Mouse (Mus musculus) embryonic facial prominence, embryonic 11.5 days (tissue): ENCODE measurements around the gene Bicc1. TPM values are rescaled to one million over a fixed set of nuclear protein-coding genes. Genes with fewer than 3 reads are reported as not detected.

Source experiments
- ATAC-seq: fragments of 200-750 bp; cut with Nextera tagmentation; replicated peaks from 2 replicates; pipeline ENCODE4 v1.8.0; 2017; ENCODE audit warnings: low read depth; ENCODE audit not compliant: insufficient number of reproducible peaks, low FRiP score, low TSS enrichment
- DNase-seq: peaks from one replicate; pipeline ENCODE4 v3.0.0-alpha.2; 2015; ENCODE audit warnings: low spot score
- H3K27ac ChIP-seq: fragments of 300-500 bp; sonication (generic); replicated peaks from 2 replicates; pipeline ENCODE4 v1.5.1; 2014; ENCODE audit warnings: mild to moderate bottlenecking, low read depth, low read length, control low read depth
- H3K27me3 ChIP-seq: fragments of 300-500 bp; sonication (generic); 2 replicates; pipeline ENCODE4 v1.6.1; 2014; ENCODE audit warnings: mild to moderate bottlenecking, low read length, moderate library complexity, mixed read lengths; ENCODE audit not compliant: control insufficient read depth, insufficient read depth
- H3K36me3 ChIP-seq: fragments of 300-500 bp; sonication (generic); replicated peaks from 2 replicates; pipeline ENCODE4 v1.6.1; 2014; ENCODE audit warnings: low read depth, mild to moderate bottlenecking, low read length, moderate library complexity, mixed read lengths; ENCODE audit not compliant: control insufficient read depth, insufficient read depth
- H3K4me1 ChIP-seq: fragments of 300-500 bp; sonication (generic); 2 replicates; pipeline ENCODE4 v1.6.1; 2014; ENCODE audit warnings: low read length, mixed read lengths; ENCODE audit not compliant: control insufficient read depth, insufficient read depth
- H3K4me2 ChIP-seq: fragments of 300-500 bp; sonication (generic); 2 replicates; pipeline ENCODE4 v1.6.1; 2014; ENCODE audit warnings: low read depth, mild to moderate bottlenecking, control low read depth, low read length, moderate library complexity
- H3K4me3 ChIP-seq: fragments of 300-500 bp; sonication (generic); 2 replicates; pipeline ENCODE4 v1.5.1; 2014; ENCODE audit warnings: low read depth, low read length, control low read depth
- H3K9ac ChIP-seq: fragments of 300-500 bp; sonication (generic); replicated peaks from 2 replicates; pipeline ENCODE4 v1.6.1; 2014; ENCODE audit warnings: mild to moderate bottlenecking, control low read depth, low read length
- H3K9me3 ChIP-seq: fragments of 300-500 bp; sonication (generic); replicated peaks from 2 replicates; pipeline ENCODE4 v1.6.1; 2016; ENCODE audit warnings: mild to moderate bottlenecking, low read length, inconsistent platforms, mixed read lengths; ENCODE audit not compliant: control insufficient read depth
- WGBS: fragments of 180-500 bp; shearing (Covaris S2); extraction: QIAGEN DNeasy Blood & Tissue Kit; methylation state at CpG from one replicate; pipeline ENCODE4 v1.1.7; 2014; 5-methylcytosine and 5-hydroxymethylcytosine counted together
- polyA plus RNA-seq: library from polyadenylated mRNA; unstranded; fragments of >200 nt; fragmentation: Nextera tagmentation; extraction: Ambion mirVana; gene quantifications from 2 replicates; pipeline ENCODE4 v1.2.1, GENCODE M21; 2014

Bicc1 gene
- polyA plus RNA-seq, 1 experiment from 2014 or later: 10.4 TPM

DNA sequence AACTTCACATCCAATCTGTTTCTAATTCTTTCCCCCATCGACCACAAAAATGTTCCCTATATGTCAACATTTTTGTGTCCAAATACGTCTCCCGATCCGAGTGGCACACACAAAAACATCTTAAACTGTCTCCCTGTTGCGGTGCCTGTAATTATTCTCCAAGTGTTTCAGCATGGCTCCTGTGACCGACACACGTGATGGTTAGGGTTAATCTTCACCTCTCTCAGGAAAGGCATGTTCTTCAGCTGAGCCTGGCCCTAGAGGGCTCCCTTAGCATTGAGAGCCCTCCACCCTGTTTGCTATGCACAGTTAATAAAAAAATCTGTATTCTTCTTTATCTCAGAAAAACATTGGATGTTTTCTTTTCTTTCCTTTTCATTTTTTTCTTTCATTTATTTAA is 41.7 kb downstream of the Bicc1 start:
- no peak overlapping the region for H3K4me2 ChIP-seq
- H3K27me3 ChIP-seq: no peaks in the 10 kb centered on the region
- no peak overlapping the region for H3K4me3 ChIP-seq
- WGBS: 71% methylated on average over 7 of the region's 7 CpGs
- DNase-seq (no peak), ATAC-seq (no peak)
- H3K9me3 ChIP-seq: no peaks in the 10 kb centered on the region
- peaks cover 2% of the 10 kb centered on the region; the same call in 1 of the 2 replicates for H3K4me1 ChIP-seq
- no peak overlapping the region for H3K9ac ChIP-seq
- no peaks in the 10 kb centered on the region for H3K36me3 ChIP-seq
- no peak overlapping the region for H3K27ac ChIP-seq

DNA sequence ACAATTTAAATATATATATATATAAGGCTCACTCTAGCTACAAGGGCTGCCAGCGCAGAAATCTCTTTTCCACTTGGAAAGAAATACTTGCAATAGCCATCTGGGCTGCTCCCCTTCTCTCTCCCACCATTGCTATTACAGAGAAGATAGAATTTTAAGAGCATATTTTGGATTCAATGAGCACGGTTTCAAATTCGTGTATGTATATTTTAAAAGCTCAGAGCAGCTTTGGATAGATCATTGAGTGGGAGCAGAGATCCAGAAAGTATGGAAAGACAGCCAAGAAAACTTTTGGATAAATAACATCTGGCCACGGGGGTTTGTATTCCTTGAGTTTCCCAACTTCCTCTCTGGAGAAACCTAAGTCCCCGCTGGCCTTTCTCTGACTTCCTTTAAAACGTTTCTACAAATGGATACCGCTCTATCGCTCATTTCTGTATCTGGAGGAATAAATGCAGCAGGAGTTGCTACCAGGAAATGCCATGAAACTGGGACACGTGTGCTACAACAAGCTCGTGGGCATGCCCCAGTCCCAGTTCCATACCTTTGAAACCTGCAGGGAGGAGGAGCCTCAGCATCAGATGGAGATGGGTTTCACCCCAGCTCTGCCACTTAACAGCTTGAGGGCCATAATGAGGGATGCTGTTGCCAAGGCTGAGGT is 45.1 kb downstream of the Bicc1 start:
- Histone ChIP-seq H3K27me3 (no peaks in the 10 kb centered on the region), H3K9ac (no peak overlapping the region), H3K4me1 (peaks cover 2% of the 10 kb centered on the region; the same call in 1 of the 2 replicates), H3K27ac (no peak overlapping the region), H3K9me3 (no peaks in the 10 kb centered on the region), H3K36me3 (no peaks in the 10 kb centered on the region), H3K4me3 (no peak overlapping the region), H3K4me2 (no peak overlapping the region)
- no peak for ATAC-seq
- DNase-seq: no peak
- WGBS: 79% methylated on average over 10 of the region's 10 CpGs

DNA sequence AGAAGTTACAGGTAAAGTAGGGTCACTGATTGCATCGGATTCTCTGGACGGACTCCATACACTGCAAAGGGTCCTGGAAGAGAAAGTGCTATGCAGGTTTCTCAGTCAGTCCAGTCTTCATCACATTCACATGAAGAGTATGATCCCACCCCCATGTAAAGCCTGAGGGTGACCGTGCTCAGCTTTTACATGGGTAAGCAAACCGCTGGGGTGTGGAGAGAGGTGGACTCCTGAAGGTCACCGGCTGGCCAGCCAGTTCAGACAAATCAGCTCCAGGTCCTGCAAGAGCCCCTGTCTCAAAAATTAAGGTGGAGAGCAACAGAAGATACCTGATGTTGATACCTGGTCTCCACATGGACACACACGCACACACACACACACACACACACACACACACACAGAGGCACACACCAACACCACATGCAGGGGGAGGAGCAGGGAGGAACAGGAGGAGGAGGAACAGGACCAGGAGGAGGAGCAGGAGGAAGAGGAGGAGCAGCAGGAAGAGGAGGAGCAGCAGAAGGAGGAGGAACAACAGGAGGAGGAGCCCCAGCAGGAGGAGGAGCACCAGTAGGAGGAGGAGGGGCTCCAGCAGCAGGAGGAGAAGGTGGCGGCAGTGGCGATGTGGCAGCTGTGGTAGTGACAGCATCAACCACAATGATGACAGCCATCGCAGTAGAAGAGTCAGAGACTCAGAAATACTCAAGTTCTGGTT is 52.9 kb downstream of the Bicc1 start:
- Histone ChIP-seq H3K27me3 (no peaks in the 10 kb centered on the region), H3K4me1 (no peaks in the 10 kb centered on the region), H3K9me3 (no peaks in the 10 kb centered on the region), H3K4me2 (no peak overlapping the region), H3K36me3 (no peaks in the 10 kb centered on the region), H3K9ac (no peak overlapping the region), H3K27ac (no peak overlapping the region), H3K4me3 (no peak overlapping the region)
- ATAC-seq (no peak), DNase-seq (no peak)
- WGBS: 91% methylated on average over 9 of the region's 9 CpGs

DNA sequence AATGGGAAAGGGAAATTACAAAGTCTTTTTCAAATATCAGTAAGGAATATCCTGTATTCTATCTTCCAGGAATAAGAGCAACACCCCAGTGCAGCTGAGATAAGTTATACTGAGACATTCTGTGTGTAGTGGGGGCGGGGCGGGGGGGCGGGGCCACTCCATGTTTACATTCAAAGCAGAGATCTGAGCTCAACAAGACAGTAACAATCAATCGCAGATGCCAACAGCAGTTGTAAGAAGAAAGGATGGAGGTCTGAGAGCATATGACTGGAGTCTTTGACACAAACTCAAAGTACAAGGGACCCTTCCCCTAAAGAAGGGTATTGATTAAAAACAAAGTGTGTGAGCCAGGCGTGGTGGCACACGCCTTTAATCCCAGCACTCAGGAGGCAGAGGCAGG is 54.7 kb downstream of the Bicc1 start:
- Histone ChIP-seq H3K27me3 (no peaks in the 10 kb centered on the region), H3K36me3 (no peaks in the 10 kb centered on the region), H3K9ac (no peak overlapping the region), H3K9me3 (no peaks in the 10 kb centered on the region), H3K27ac (no peak overlapping the region), H3K4me1 (no peaks in the 10 kb centered on the region), H3K4me2 (no peak overlapping the region), H3K4me3 (no peak overlapping the region)
- DNase-seq (no peak), ATAC-seq (no peak)
- 71% methylated on average over 6 of the region's 6 CpGs for WGBS

DNA sequence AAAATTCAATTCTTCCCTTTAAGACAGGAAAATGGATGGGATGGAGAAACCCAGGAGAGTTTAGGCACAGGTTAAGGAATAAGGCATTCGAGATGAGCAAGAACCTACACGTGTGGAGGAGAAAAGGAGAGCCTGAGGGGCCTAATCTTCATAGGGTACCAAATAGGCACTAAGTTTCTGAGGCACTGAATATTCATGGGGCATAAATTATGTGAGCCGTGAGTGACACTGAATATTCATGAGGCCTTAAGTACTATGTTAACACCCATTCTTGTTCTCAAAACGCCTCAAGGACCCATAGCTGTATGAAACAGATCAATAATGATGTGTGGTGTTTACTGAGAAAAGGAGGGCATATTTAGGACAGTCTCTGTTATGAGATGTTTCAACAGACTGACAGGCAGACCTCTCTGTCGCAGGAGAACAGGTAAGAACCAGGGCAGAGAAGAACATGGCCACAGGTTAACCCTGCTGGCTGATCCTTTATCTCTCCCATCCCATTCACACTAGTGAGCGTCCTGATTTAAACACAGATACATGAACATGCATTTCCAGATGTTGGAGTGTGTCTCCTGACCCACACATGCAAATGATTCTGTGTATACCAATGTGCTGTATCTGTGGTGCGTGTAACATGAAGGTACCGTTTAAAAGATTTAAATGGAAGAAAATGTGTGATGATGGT is 58.5 kb downstream of the Bicc1 start:
- H3K9me3 ChIP-seq: no peaks in the 10 kb centered on the region
- ATAC-seq (no peak), DNase-seq (no peak)
- 81% methylated on average over 8 of the region's 8 CpGs for WGBS
- H3K27me3 ChIP-seq: no peaks in the 10 kb centered on the region
- H3K36me3 ChIP-seq: no peaks in the 10 kb centered on the region
- no peak overlapping the region for H3K4me2 ChIP-seq
- H3K4me1 ChIP-seq: no peaks in the 10 kb centered on the region
- no peak overlapping the region for H3K4me3 ChIP-seq
- H3K9ac ChIP-seq: no peak overlapping the region
- H3K27ac ChIP-seq: no peak overlapping the region

DNA sequence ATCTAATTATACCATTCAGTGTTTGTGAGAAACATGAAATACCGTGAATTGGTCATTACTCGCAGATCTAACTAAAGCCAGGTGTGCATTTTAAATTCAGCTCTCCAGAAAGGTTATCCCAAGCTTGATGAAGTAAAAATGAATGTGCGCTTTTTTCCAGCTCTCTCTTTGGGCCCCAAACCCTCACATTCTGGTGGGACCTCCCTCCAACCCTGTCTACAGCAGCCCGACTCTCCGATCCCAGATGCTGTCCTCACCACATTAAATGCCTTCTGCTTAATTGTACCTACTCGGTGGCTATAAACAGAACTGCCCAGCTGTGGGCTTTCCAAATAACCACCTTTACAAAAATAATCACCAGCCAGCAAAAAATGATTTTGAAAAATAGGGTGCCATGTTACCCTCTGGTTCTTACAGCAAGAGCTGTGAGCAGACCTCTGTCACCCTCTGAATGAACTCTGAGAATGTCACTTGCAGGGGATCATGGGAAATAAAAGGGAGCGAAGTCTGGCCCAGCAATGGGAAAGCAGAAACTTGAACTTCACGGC is 64.7 kb downstream of the Bicc1 start:
- Histone ChIP-seq H3K9me3 (no peaks in the 10 kb centered on the region), H3K4me1 (no peaks in the 10 kb centered on the region), H3K27me3 (no peaks in the 10 kb centered on the region), H3K36me3 (no peaks in the 10 kb centered on the region), H3K9ac (no peak overlapping the region), H3K4me3 (no peak overlapping the region), H3K4me2 (no peak overlapping the region), H3K27ac (no peak overlapping the region)
- ATAC-seq: no peak
- no peak for DNase-seq
- 62% methylated on average over 8 of the region's 8 CpGs for WGBS

DNA sequence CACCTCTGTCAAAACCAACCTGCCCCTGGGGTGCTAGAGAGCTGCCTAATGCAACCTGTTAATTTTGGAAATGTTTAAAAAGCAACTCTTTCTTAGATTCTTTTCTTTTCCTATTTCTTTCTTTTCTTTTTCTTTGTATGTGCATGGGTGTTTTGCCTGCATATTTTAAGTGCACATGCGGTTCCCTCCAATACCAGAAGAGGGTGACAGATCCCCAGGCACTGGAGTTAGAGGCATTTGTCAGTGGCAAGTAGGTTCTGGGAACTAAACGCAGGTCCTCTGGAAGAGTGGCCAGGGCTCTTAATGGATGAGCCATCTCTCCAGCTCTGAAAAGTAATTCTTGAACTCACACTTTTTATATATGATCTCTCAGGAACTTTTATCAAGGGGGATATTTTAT is 66.2 kb downstream of the Bicc1 start:
- H3K9me3 ChIP-seq: no peaks in the 10 kb centered on the region
- H3K27me3 ChIP-seq: no peaks in the 10 kb centered on the region
- ATAC-seq (no peak), DNase-seq (no peak)
- no peak overlapping the region for H3K4me3 ChIP-seq
- H3K4me1 ChIP-seq: no peaks in the 10 kb centered on the region
- H3K36me3 ChIP-seq: no peaks in the 10 kb centered on the region
- no peak overlapping the region for H3K9ac ChIP-seq
- no peak overlapping the region for H3K27ac ChIP-seq
- 82% methylated on average over 2 of the region's 2 CpGs for WGBS
- no peak overlapping the region for H3K4me2 ChIP-seq

DNA sequence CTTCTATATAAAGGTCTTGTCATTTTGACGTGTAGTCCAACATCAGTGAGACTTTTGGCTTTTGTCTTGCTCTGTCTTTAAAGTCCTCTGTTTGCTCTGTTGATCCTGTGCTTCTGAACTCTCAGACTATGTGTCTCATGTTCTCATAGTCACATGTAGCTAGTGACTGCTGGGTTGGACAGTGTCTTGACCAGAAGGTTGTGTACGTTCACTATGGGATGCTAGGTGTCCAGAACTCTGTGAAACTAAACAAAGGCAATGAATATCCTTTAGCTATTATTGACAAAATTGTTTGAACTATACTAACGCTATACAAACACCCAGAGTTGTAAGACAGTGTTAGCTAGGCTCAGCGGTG is 72.2 kb downstream of the Bicc1 start:
- H3K27ac ChIP-seq: no peak overlapping the region
- no peaks in the 10 kb centered on the region for H3K36me3 ChIP-seq
- no peak overlapping the region for H3K4me2 ChIP-seq
- no peak for ATAC-seq
- no peaks in the 10 kb centered on the region for H3K9me3 ChIP-seq
- H3K27me3 ChIP-seq: no peaks in the 10 kb centered on the region
- no peak for DNase-seq
- no peak overlapping the region for H3K9ac ChIP-seq
- no peaks in the 10 kb centered on the region for H3K4me1 ChIP-seq
- 90% methylated on average over 4 of the region's 4 CpGs for WGBS
- H3K4me3 ChIP-seq: no peak overlapping the region
